Mouse (Mus musculus) thymus, adult 2 months (tissue): ENCODE measurements around the gene Scfd2.

ENCODE experiments used
- CTCF ChIP-seq: fragments of 200-500 bp; IDR thresholded peaks from 2 replicates; pipeline ENCODE4 v1.5.1; 2012; ENCODE audit warnings: mild to moderate bottlenecking, control low read depth, low read length, moderate library complexity, borderline replicate concordance; ENCODE audit not compliant: control insufficient read depth, poor library complexity, insufficient read depth; ENCODE audit errors: extremely low read depth
- POLR2A ChIP-seq: fragments of 200-500 bp; IDR thresholded peaks from 2 replicates; pipeline ENCODE4 v1.6.1; 2012; ENCODE audit warnings: mild to moderate bottlenecking, low read length, control low read depth, moderate library complexity; ENCODE audit not compliant: control insufficient read depth, poor library complexity, insufficient read depth; ENCODE audit errors: extremely low read depth

DNA sequence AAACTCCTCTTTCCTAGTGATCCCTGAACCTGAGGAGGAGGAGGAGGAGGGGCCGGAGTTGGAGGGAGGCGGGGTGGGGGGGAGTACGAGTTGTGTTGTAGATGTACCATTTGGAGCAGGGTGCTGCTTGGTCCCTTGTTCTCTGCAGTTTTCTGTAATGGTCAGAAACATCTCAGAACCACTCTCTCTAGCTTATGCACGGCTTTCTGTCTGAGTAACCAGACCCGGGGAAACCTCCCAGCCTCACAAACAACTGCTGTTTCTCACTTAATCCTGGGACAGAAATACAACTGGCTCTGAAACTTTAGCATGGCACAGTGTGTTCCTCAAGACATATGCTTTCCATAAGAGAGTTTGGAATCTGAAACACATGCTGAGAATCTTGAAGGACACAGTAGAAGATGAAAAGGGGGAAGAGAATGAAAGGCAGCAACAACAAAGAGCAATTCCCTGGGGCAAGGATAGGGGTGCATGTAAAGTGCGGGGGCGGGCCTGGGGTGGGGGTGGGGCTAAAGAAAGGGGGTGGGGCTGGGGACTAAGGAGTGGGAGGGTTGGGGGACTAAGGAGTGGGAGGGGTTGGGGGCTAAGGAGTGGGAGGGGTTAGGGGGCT lies 317.0 kb downstream of the Scfd2 start:
- TF ChIP-seq CTCF, result no peak
- no peak for TF ChIP-seq POLR2A
